Mouse (Mus musculus): ENCODE measurements around the gene Itpr3. TPM values are rescaled to one million over a fixed set of nuclear protein-coding genes. Genes with fewer than 3 reads are reported as not detected.

Itpr3 gene
- polyA plus RNA-seq, 1 experiment from 2014 or later: 2.2 TPM

DNA sequence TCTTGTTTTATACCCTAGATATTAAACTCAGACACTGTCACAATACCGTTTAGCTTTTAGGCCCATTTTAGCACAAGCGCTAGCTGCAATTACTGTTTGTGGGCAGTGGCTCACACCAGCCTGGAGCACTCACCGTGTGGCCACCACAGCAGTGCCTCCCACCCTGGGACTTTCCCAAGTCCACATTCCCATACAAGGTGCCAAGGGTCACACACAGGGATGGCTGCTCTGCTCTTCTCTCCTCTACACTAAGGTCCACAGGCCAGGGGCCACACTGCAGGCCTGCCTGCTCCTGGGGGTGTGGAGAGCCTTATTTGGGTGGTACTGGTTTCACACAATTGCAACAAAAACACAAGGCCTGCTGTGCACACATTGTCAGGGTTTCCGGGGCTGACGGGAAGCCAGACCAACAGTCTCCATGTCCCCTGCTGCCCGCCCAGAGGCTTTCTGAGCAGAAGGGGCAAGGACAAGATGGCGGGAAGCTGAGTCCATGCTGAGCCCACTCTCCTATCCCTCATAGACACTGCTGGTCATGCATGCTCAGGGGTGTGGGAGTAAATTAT lies 66.8 kb downstream of the Itpr3 start:
- peaks cover 41% of the 10 kb centered on the region for H3K4me1 ChIP-seq

DNA sequence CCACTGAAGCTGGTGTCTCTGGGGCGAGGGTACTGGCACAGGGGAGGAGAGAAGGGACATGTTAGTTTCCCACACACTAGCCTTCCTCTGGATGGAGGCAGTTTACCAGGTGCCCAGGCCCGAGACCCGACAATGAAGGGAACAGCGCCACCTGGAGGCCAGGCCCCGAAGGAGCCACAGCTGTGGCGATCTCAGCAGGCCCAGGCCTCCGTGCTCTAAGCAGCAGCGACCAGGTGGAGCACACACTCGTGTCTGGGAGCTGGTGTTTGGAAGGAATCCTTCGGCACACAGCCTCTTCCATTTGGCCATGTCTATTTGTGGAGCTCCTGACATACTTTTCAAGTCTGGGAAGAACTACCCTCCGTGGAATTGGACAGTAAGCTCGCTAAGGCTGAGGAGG lies 68.1 kb downstream of the Itpr3 start:
- Histone ChIP-seq H3K27me3 (replicated peaks) (no peaks in the 10 kb centered on the region; the same call in 1 of the 2 replicates), H3K9ac (no peak overlapping the region), H3K9me3 (no peaks in the 10 kb centered on the region), H3K36me3 (peaks cover 26% of the 10 kb centered on the region), H3K4me1 (peaks cover 40% of the 10 kb centered on the region), H3K27ac (no peak overlapping the region), H3K4me2 (replicated peaks) (no peak overlapping the region), H3K4me3 (no peak overlapping the region)
- no peak for ATAC-seq (ENCODE audit: low FRiP score, low read depth)
- whole genome bisulfite sequencing: 31% methylated on average over 12 of the region's 12 CpGs

More for the DNA sequence above, 66.8 kb downstream of the Itpr3 start:
- Histone ChIP-seq H3K9ac (no peak overlapping the region), H3K27me3 (replicated peaks) (no peaks in the 10 kb centered on the region; the same call in 1 of the 2 replicates), H3K36me3 (peaks cover 26% of the 10 kb centered on the region), H3K27ac (no peak overlapping the region), H3K4me2 (replicated peaks) (no peak overlapping the region), H3K9me3 (no peaks in the 10 kb centered on the region), H3K4me3 (no peak overlapping the region)
- no peak for ATAC-seq (ENCODE audit: low FRiP score, low read depth)
- 81% methylated on average over 7 of the region's 7 CpGs for WGBS

DNA sequence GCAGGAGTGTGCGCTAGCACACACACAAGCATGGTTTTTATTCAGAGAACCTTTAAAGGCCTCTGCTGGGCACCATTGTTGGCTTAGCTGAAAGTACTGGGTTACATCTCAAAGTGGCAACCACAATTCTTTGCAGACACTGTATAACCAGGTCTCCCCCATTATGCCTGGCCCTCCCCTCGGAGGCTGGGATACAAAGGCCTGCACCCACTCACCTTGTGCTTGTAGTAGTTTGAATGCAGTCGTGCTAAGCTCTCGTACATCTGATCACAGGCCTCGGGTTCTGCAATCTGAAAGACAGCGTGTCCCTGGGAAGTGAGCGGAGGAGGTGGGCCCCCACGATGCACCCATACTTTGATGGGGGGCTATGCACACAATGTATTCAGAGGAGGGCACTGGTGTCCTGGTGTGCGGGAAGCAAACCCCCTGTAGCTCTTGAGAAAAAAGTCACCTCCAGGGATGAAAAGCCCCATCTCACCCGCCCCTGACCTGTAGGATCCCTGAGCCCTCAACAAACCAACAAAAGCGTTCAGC lies 68.6 kb downstream of the Itpr3 start:
- no peak for ATAC-seq (ENCODE audit: low FRiP score, low read depth)
- H3K4me1 ChIP-seq: peaks cover 41% of the 10 kb centered on the region
- peaks cover 26% of the 10 kb centered on the region for H3K36me3 ChIP-seq
- H3K9me3 ChIP-seq: no peaks in the 10 kb centered on the region
- no peak overlapping the region for H3K9ac ChIP-seq
- H3K4me3 ChIP-seq: no peak overlapping the region
- 88% methylated on average over 11 of the region's 11 CpGs for WGBS
- H3K27me3 ChIP-seq (replicated peaks): no peaks in the 10 kb centered on the region; the same call in 1 of the 2 replicates
- H3K4me2 ChIP-seq (replicated peaks): no peak overlapping the region
- no peak overlapping the region for H3K27ac ChIP-seq

DNA sequence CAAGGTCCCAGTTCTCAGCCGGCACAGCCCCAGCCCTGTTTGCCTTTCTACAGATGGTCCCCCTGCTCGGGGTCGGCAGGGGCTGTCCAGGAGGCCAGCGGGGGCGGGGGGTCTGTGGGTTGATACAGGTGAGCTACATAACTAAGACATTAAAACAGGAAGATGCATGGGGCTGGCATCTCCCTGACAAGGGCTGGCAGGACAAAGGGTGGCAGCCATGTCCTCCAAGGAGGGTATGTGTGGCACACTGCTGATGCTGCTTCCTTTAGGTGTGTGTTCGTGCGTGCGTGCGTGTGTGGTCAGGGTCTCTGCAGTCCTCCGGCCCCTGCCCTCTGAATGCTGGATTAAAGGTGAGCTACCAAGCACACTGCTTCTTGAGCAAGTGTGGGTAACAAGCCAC lies 69.9 kb downstream of the Itpr3 start:
- H3K9me3 ChIP-seq: no peaks in the 10 kb centered on the region
- no peaks in the 10 kb centered on the region; the same call in 1 of the 2 replicates for H3K27me3 ChIP-seq (replicated peaks)
- no peak overlapping the region for H3K4me2 ChIP-seq (replicated peaks)
- no peak overlapping the region for H3K27ac ChIP-seq
- H3K4me1 ChIP-seq: peaks cover 44% of the 10 kb centered on the region
- H3K4me3 ChIP-seq: no peak overlapping the region
- peaks cover 21% of the 10 kb centered on the region for H3K36me3 ChIP-seq
- ATAC-seq (ENCODE audit: low FRiP score, low read depth): no peak
- no peak overlapping the region for H3K9ac ChIP-seq
- 85% methylated on average over 10 of the region's 10 CpGs for WGBS

DNA sequence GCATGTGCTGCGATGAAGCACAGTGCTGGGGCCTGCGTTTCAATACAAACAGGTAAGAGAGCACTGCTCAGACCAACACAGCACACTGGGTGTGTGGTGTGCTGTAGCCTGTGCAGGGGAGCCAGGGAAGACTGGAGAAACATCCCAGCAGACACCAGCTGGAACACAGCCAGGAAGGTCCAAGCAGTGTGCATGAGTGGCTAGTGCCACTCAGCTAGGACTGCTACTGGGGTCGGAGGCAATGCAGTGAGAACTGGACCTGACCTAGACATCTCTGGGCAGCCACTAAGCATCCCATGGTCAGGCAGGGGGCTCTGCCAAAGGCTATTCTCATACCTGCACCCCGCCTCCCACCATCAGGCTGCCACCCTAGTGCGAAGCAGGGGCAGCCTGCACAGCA lies 71.1 kb downstream of the Itpr3 start:
- peaks cover 55% of the 10 kb centered on the region for H3K4me1 ChIP-seq
- no peak overlapping the region for H3K4me2 ChIP-seq (replicated peaks)
- no peak for ATAC-seq (ENCODE audit: low FRiP score, low read depth)
- H3K36me3 ChIP-seq: peaks cover 9% of the 10 kb centered on the region
- H3K9me3 ChIP-seq: no peaks in the 10 kb centered on the region
- no peak overlapping the region for H3K9ac ChIP-seq
- no peak overlapping the region for H3K4me3 ChIP-seq
- no peak overlapping the region for H3K27ac ChIP-seq
- 95% methylated on average over 5 of the region's 5 CpGs for WGBS
- no peaks in the 10 kb centered on the region for H3K27me3 ChIP-seq (replicated peaks)

DNA sequence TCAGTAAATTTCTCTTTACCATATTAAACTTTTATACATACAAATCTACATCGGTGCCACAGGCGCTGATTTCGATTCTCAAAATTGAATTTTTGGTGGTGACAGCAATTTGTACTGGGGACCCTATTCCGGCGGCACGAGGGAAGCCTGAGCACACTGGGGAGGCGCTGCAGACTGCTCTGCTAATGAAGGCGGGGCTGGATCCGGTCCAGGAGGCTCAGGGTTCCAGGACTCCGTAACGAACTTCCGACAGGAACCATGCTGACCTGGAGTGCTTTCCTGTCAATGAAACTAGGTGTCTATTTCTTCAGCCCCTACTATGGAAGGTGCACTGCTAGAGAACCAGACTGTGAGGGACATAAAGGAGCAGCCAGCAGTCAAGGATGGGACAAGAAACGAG lies 72.2 kb downstream of the Itpr3 start:
- H3K4me1 ChIP-seq: peaks cover 55% of the 10 kb centered on the region
- no peak overlapping the region for H3K4me3 ChIP-seq
- ATAC-seq (ENCODE audit: low FRiP score, low read depth): no peak
- no peaks in the 10 kb centered on the region for H3K36me3 ChIP-seq
- no peak overlapping the region for H3K4me2 ChIP-seq (replicated peaks)
- 88% methylated on average over 13 of the region's 13 CpGs for WGBS
- H3K27me3 ChIP-seq (replicated peaks): no peaks in the 10 kb centered on the region
- no peak overlapping the region for H3K9ac ChIP-seq
- no peaks in the 10 kb centered on the region for H3K9me3 ChIP-seq
- no peak overlapping the region for H3K27ac ChIP-seq

DNA sequence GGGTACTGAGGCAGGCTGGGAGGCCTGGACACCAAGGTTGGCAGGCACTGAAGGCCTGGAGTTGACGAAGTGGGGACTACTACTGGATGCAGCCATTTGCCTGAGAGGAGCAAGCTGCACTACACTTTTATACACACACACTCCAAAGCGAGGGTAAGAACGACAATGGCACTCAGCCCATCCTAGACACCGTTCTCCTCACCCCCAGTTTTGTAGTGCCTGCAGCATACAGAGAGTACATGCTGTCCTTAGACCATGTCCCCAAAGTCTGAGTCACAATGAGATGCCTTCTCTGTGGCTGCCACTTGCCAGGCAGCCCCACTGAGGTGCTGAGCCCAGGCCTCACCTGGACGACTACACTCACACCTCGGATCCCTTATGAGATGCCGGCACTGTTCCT lies 72.7 kb downstream of the Itpr3 start:
- ATAC-seq (ENCODE audit: low FRiP score, low read depth): no peak
- peaks cover 56% of the 10 kb centered on the region for H3K4me1 ChIP-seq
- H3K4me2 ChIP-seq (replicated peaks): 0 out of 2 replicates have a peak overlapping the region, but pooled peaks have one; percentile 15
- no peaks in the 10 kb centered on the region for H3K9me3 ChIP-seq
- no peaks in the 10 kb centered on the region for H3K27me3 ChIP-seq (replicated peaks)
- H3K4me3 ChIP-seq: no peak overlapping the region
- no peak overlapping the region for H3K27ac ChIP-seq
- no peaks in the 10 kb centered on the region for H3K36me3 ChIP-seq
- 0 out of 2 replicates have a peak overlapping the region, but pooled peaks have one; percentile 8 for H3K9ac ChIP-seq
- 87% methylated on average over 7 of the region's 7 CpGs for WGBS

DNA sequence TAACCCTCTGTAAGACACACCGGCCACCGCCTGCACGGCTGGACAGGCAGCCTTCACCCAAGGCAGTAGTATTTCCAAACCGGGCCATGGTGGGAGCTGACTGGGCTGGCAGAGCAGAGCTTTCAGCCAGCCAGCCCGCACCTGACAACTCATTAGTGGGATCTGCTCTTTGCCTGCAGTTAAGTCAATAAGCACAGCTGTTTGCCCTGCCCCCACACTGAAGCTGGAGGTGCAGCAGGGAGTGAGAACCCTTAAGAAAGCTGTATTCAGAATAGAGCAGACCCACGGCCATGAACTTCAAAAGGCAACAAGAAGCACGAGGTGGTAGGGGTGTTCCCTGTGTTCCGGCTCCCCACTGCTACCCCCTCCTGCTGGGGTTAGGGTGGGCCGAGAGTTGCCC lies 73.1 kb downstream of the Itpr3 start:
- no peaks in the 10 kb centered on the region for H3K27me3 ChIP-seq (replicated peaks)
- no peaks in the 10 kb centered on the region for H3K9me3 ChIP-seq
- peaks cover 57% of the 10 kb centered on the region for H3K4me1 ChIP-seq
- H3K36me3 ChIP-seq: no peaks in the 10 kb centered on the region
- H3K4me3 ChIP-seq: no peak overlapping the region
- WGBS: 55% methylated on average over 9 of the region's 9 CpGs
- 0 out of 2 replicates have a peak overlapping the region, but pooled peaks have one; percentile 15 for H3K4me2 ChIP-seq (replicated peaks)
- no peak for ATAC-seq (ENCODE audit: low FRiP score, low read depth)
- no peak overlapping the region for H3K27ac ChIP-seq
- 0 out of 2 replicates have a peak overlapping the region, but pooled peaks have one; percentile 8 for H3K9ac ChIP-seq

DNA sequence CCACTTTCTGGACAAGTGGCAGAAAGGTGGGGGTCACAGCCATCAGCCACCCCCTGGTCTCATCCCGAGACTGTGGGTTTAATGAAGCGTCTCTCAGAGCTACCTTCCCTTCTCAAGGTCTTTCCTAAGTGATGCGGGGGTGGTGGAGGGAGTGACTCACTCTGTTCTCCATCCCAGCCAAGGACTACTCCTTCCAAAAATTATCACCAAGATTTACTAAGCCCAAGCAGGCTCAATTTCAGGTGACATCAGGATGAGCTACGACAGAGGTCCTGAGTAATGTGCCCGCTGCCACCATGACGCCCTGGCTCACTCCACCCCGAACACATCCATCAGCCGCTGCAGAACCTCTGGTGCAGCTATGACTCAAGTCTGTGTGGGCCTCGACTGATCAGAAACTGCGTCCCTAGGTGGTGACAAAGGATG lies 74.1 kb downstream of the Itpr3 start:
- Histone ChIP-seq H3K27ac (no peak overlapping the region), H3K4me3 (no peak overlapping the region), H3K4me1 (peaks cover 55% of the 10 kb centered on the region), H3K9ac (no peak overlapping the region), H3K27me3 (replicated peaks) (no peaks in the 10 kb centered on the region), H3K36me3 (no peaks in the 10 kb centered on the region), H3K9me3 (no peaks in the 10 kb centered on the region), H3K4me2 (replicated peaks) (no peak overlapping the region)
- ATAC-seq (ENCODE audit: low FRiP score, low read depth): no peak
- WGBS: 81% methylated on average over 10 of the region's 10 CpGs

DNA sequence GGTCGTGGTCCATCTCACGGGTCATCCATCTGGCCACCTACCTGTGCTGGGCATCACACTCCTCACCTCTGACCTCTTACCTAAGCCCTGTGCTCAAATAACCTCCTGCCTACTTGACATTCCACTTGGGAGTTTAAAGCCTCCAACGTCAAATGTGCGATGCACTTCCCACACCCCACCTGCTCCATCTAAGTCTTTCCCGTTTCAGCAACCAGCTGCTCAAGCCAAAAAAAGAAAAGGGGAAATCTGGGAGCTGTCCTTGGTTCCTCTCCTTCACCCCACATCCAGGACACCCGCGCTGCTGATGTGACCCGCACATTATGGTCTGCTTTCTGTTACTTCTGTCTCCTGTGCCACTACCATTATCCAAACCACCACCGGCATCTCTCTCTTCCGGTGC lies 75.1 kb downstream of the Itpr3 start:
- no peak overlapping the region for H3K9ac ChIP-seq
- WGBS: 91% methylated on average over 10 of the region's 10 CpGs
- H3K4me3 ChIP-seq: no peak overlapping the region
- H3K4me1 ChIP-seq: peaks cover 51% of the 10 kb centered on the region
- no peaks in the 10 kb centered on the region for H3K9me3 ChIP-seq
- no peaks in the 10 kb centered on the region for H3K27me3 ChIP-seq (replicated peaks)
- ATAC-seq (ENCODE audit: low FRiP score, low read depth): no peak
- H3K4me2 ChIP-seq (replicated peaks): no peak overlapping the region
- no peak overlapping the region for H3K27ac ChIP-seq
- H3K36me3 ChIP-seq: no peaks in the 10 kb centered on the region

DNA sequence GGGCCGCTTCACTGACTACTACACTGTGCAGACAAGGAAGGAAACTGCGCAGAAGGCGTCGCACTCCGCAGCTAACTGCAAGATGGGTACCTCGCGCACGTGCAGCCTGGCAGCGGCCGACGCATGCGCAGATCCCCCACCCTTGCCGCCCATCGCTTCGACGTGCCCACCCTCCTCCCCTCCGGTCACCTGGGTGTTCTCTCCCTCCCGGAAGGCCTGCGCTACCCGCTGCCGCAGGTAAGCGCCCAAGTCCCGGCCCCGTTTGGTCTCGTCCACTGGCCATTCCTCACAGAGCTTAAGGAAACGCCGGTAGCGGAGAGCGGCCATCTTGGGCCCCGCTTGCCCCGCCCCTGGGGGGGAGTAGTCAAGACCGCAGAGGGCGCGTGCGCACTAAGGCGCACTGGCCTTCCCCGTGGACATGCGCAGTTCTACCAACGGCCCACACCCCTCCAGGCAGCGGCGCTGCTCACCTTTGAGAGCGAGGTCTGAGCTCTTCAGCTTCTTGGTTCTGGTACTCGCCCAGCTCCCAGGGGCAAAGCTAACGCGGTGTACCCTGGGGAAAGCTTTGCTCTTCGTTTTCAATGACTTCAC lies 76.5 kb downstream of the Itpr3 start, which contains the start of gene Uqcc2:
Gene Uqcc2, minus strand, starts transcription at position 366 of the 591 bp plus-strand sequence.
- peak within 1 kb of the TSS; percentile 54 for H3K4me2 ChIP-seq (replicated peaks)
- no peaks in the 10 kb centered on the region for H3K9me3 ChIP-seq
- H3K9ac ChIP-seq: peak within 1 kb of the TSS; percentile 69
- H3K36me3 ChIP-seq: no peaks in the 10 kb centered on the region
- H3K4me1 ChIP-seq: peaks cover 43% of the 10 kb centered on the region
- peak; percentile 91 for ATAC-seq (ENCODE audit: low FRiP score, low read depth)
- under 1% methylated on average over 46 of the region's 46 CpGs for WGBS
- H3K27me3 ChIP-seq (replicated peaks): no peaks in the 10 kb centered on the region
- no peak within 1 kb of the TSS for H3K27ac ChIP-seq
- peak within 1 kb of the TSS; percentile 61 for H3K4me3 ChIP-seq

DNA sequence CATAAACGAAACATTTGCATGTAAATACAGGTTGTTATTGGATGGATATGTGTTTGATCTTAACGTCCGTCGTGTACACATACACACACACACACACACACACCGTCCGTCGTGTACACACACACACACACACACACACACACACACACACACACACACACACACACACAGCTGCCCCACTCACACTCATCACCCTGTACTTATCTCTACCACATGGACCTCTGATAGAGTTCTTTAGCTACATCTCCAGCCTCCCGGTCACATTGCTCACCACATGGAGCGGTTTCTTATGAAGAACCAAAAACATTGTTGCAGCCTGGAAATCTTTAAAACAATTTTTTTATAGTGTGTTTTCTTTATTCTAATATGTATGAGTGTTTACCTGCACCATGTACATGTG lies 77.1 kb downstream of the Itpr3 start:
- Histone ChIP-seq H3K9ac (no peak overlapping the region), H3K27ac (no peak overlapping the region), H3K27me3 (replicated peaks) (no peaks in the 10 kb centered on the region), H3K4me3 (peak overlapping the region; percentile 61; the same call in 1 of the 2 replicates), H3K9me3 (no peaks in the 10 kb centered on the region), H3K4me1 (peaks cover 44% of the 10 kb centered on the region), H3K4me2 (replicated peaks) (peak overlapping the region; percentile 54), H3K36me3 (no peaks in the 10 kb centered on the region)
- 30% methylated on average over 9 of the region's 9 CpGs for WGBS
- 0 out of 2 replicates have a peak, but pooled peaks have one; percentile 5 for ATAC-seq (ENCODE audit: low FRiP score, low read depth)
